Mouse (Mus musculus) myocyte (in vitro differentiated cells): Measurements from ENCODE around the gene Cdv3. TPM values are rescaled to one million over a fixed set of nuclear protein-coding genes. Genes with fewer than 3 reads are reported as not detected.
A peak's percentile ranks its signal among the peaks of the same experiment; 100 is the strongest.

Source experiments
- H3K27me3 ChIP-seq: one replicate; pipeline ENCODE4 v1.6.1; 2011; ENCODE audit not compliant: control insufficient read depth, insufficient read depth, insufficient read length
- H3K36me3 ChIP-seq: one replicate; pipeline ENCODE4 v1.6.1; 2011; ENCODE audit not compliant: control insufficient read depth, insufficient read depth
- H3K4me2 ChIP-seq: one replicate; pipeline ENCODE4 v1.6.1; 2011; ENCODE audit warnings: low read depth, control low read depth
- H3K4me3 ChIP-seq: one replicate; pipeline ENCODE4 v1.5.1; 2011; ENCODE audit warnings: mild to moderate bottlenecking, control low read depth, moderate library complexity
- H3K79me2 ChIP-seq: one replicate; pipeline ENCODE4 v1.6.1; 2011; ENCODE audit not compliant: control insufficient read depth, insufficient read depth
- H3ac ChIP-seq: one replicate; pipeline ENCODE4 v1.6.1; 2011; ENCODE audit not compliant: control insufficient read depth, insufficient read length
- CEBPB ChIP-seq: IDR thresholded peaks from 2 replicates; pipeline ENCODE4 v1.6.1; 2011; ENCODE audit warnings: mild to moderate bottlenecking, moderate library complexity; ENCODE audit not compliant: poor library complexity, insufficient read depth, severe bottlenecking
- E2F4 ChIP-seq: IDR thresholded peaks from one replicate; pipeline ENCODE4 v1.6.1; 2011; ENCODE audit warnings: mild to moderate bottlenecking, control low read depth, moderate library complexity; ENCODE audit not compliant: insufficient read depth
- MAX ChIP-seq: IDR thresholded peaks from one replicate; pipeline ENCODE4 v1.6.1; 2011; ENCODE audit warnings: low read depth, mild to moderate bottlenecking, control low read depth
- MYOD1 ChIP-seq, 3 experiments: IDR thresholded peaks; one replicate each; pipeline ENCODE4 v1.6.1; 2011; ENCODE audit warnings: control low read depth in 2 of 3, low read depth in 2 of 3, mild to moderate bottlenecking in 2 of 3, moderate library complexity in 1 of 3; ENCODE audit not compliant: insufficient read length in 2 of 3, control insufficient read depth in 1 of 3
- MYOG ChIP-seq, 3 experiments: IDR thresholded peaks; one replicate each; pipeline ENCODE4 v1.6.1; 2011; ENCODE audit warnings: control low read depth in 2 of 3, low read depth in 2 of 3, mild to moderate bottlenecking in 2 of 3; ENCODE audit not compliant: insufficient read length in 2 of 3, control insufficient read depth in 1 of 3, insufficient read depth in 1 of 3
- POLR2A ChIP-seq: IDR thresholded peaks from one replicate; pipeline ENCODE4 v1.6.1; 2011; ENCODE audit warnings: low read depth, mild to moderate bottlenecking, control low read depth, moderate library complexity; ENCODE audit not compliant: insufficient read length
- POLR2AphosphoS2 ChIP-seq: IDR thresholded peaks from one replicate; pipeline ENCODE4 v1.6.1; 2011; ENCODE audit warnings: low read depth, control low read depth; ENCODE audit not compliant: insufficient read length
- REST ChIP-seq: IDR thresholded peaks from one replicate; pipeline ENCODE4 v1.6.1; 2011; ENCODE audit warnings: mild to moderate bottlenecking, control low read depth, moderate library complexity; ENCODE audit not compliant: insufficient read depth, insufficient read length
- SRF ChIP-seq: IDR thresholded peaks from one replicate; pipeline ENCODE4 v1.6.1; 2011; ENCODE audit warnings: low read depth; ENCODE audit not compliant: control insufficient read depth, insufficient read length
- TCF12 ChIP-seq: IDR thresholded peaks from one replicate; pipeline ENCODE4 v1.6.1; 2011; ENCODE audit warnings: mild to moderate bottlenecking, control low read depth; ENCODE audit not compliant: poor library complexity, insufficient read depth, severe bottlenecking
- TCF3 ChIP-seq: IDR thresholded peaks from one replicate; pipeline ENCODE4 v1.6.1; 2011; ENCODE audit warnings: low read depth, control low read depth; ENCODE audit not compliant: insufficient read length
- USF1 ChIP-seq: IDR thresholded peaks from one replicate; pipeline ENCODE4 v1.6.1; 2011; ENCODE audit warnings: low read depth, mild to moderate bottlenecking, control low read depth, moderate library complexity
- polyA plus RNA-seq: library from polyadenylated mRNA; unstranded; fragments of >200 nt; fragmentation: generic; extraction: Trizol; gene quantifications from one replicate; pipeline ENCODE4 v1.2.1, GENCODE M21; 2012; ENCODE audit warnings: missing spikeins

Gene Cdv3
- polyA plus RNA-seq, 1 experiment, result 92.9 TPM

DNA sequence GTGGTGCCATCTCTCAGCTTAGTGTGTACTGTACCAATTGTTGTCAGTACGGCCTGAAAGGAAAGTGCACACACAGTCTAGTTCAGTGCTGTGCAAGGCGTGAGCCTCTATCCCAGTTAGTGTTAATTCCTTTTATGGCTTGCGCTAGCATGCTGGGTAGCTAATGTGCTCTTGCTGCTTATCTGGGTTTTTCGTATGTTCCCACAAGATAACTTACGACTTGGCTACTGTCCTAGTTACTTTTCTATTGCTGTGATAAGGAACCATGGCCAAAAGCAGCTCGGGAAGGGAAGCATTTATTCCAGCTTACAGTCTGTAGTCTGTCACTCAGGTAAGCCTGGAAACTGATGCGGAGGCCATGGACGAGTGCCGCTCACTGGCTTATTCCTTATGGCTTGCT lies 39.2 kb downstream of the Cdv3 start:
- no peak for TF ChIP-seq POLR2AphosphoS2
- TF ChIP-seq SRF, result no peak
- no peak for TF ChIP-seq MYOG (IDR thresholded peaks at IDR 0.05; ENCODE audit: control insufficient read depth in 1 of 3, insufficient read depth in 1 of 3, insufficient read length in 2 of 3, low read depth in 2 of 3)
- no peak for TF ChIP-seq MYOD1 (IDR thresholded peaks at IDR 0.05; ENCODE audit: control insufficient read depth in 1 of 3, insufficient read length in 2 of 3, low read depth in 2 of 3)
- TF ChIP-seq CEBPB, result no peak
- no peak for TF ChIP-seq USF1
- TF ChIP-seq MAX, result no peak
- TF ChIP-seq POLR2A, result no peak
- TF ChIP-seq E2F4, result no peak
- Histone ChIP-seq H3K4me3 (no peak overlapping the region), H3K27me3 (no peaks in the 10 kb centered on the region), H3K4me2 (no peak overlapping the region), H3K79me2 (no peaks in the 10 kb centered on the region), H3ac (no peak overlapping the region), H3K36me3 (peaks cover 22% of the 10 kb centered on the region)

DNA sequence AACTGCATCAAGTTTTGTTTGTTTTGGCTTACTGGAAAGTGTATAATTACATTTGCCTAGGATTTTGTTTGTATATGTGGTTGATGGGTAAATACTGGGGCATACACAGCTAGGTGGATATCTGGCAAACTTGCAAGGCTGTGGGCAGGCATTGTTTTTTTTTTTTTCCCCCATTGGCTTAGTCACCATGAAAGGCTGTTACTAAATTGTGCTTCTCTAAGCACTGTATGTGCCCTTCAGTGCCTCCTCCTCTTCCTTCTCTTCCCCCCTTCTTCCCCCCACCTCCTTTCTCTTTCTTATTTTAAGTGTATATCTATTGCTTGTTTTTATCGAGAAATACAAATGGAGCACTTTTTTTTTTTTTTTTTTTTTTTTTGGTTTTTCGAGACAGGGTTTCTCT lies 41.0 kb downstream of the Cdv3 start:
- no peaks in the 10 kb centered on the region for H3K27me3 ChIP-seq
- H3K4me3 ChIP-seq, result no peak overlapping the region
- no peaks in the 10 kb centered on the region for H3K79me2 ChIP-seq
- TF ChIP-seq TCF3, result no peak
- TF ChIP-seq POLR2AphosphoS2, result no peak
- TF ChIP-seq E2F4, result no peak
- TF ChIP-seq MYOG (IDR thresholded peaks at IDR 0.05; ENCODE audit: control insufficient read depth in 1 of 3, insufficient read depth in 1 of 3, insufficient read length in 2 of 3, low read depth in 2 of 3), result no peak
- TF ChIP-seq MYOD1 (IDR thresholded peaks at IDR 0.05; ENCODE audit: control insufficient read depth in 1 of 3, insufficient read length in 2 of 3, low read depth in 2 of 3), result no peak
- no peak for TF ChIP-seq POLR2A
- TF ChIP-seq SRF, result no peak
- no peak for TF ChIP-seq REST
- no peak for TF ChIP-seq TCF12
- no peak for TF ChIP-seq CEBPB
- TF ChIP-seq USF1, result no peak
- TF ChIP-seq MAX, result no peak
- H3ac ChIP-seq, result no peak overlapping the region
- no peak overlapping the region for H3K4me2 ChIP-seq
- H3K36me3 ChIP-seq, result peaks cover 30% of the 10 kb centered on the region

DNA sequence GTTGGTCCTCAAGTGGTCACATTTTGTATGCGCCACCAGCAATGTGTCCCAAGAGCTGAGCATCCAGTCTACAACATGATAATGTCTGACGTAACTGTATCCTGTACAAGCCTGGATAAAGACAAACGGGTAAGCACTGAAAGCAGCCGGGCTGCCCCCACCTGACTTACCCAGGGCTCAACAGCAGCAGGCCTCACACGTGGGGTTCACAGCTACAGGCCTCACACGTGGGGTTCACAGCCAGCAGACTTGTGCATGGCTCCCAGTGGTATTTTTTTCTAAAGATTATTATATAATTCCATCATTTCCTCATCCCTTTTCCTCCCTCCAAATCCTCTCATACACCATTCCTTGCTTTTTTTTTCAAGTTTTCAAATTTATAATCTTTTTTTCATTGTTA lies 55.8 kb downstream of the Cdv3 start:
- no peaks in the 10 kb centered on the region for H3K27me3 ChIP-seq
- TF ChIP-seq MYOD1 (IDR thresholded peaks at IDR 0.05; ENCODE audit: control insufficient read depth in 1 of 3, insufficient read length in 2 of 3, low read depth in 2 of 3) (no peak), TCF12 (no peak), E2F4 (no peak)
- no peak overlapping the region for H3K4me2 ChIP-seq
- H3K36me3 ChIP-seq, result peaks cover 16% of the 10 kb centered on the region
- H3ac ChIP-seq, result no peak overlapping the region
- peaks cover 24% of the 10 kb centered on the region for H3K79me2 ChIP-seq
- no peak overlapping the region for H3K4me3 ChIP-seq

DNA sequence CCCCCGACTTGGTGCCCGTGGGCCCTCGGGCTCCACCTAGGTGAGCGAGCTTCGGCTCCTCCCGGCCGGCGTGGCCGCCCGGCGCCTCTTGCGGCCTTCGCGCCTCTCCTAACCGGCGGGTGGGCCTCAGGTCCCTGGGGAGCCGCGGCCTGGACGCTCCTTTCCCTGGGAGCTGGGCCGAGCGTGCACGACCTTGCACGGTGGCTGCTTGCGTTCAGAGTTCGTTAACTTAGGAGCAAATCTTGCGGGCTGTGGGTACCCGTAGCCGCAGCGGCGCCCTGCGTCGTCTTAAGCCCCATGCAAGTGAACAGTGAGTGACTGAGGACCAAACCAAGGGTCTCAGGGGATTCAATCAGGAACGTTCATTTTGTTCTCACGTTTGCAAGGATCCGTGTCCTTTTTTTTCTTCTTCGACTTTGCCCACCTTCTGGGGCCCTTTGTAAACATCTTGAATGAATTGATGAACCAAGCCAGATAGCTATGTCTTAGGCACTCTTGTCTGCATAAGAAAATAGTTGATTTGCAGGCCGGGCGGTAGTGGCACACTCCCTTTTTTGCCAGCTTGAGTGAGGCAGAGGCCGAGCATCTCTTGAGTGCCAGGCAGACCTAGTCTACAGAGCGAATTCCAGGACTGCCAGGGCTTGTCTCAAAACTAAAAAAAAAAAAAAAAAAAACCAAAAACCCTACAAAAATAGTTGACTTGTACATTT lies 60.2 kb downstream of the Cdv3 start:
- Histone ChIP-seq H3ac (peak overlapping the region; percentile 87), H3K36me3 (peaks cover 6% of the 10 kb centered on the region), H3K4me2 (peak overlapping the region; percentile 73), H3K79me2 (peaks cover 24% of the 10 kb centered on the region), H3K27me3 (no peaks in the 10 kb centered on the region), H3K4me3 (peak overlapping the region; percentile 42)
- TF ChIP-seq REST (no peak), TCF12 (no peak), MYOG (IDR thresholded peaks at IDR 0.05; ENCODE audit: control insufficient read depth in 1 of 3, insufficient read depth in 1 of 3, insufficient read length in 2 of 3, low read depth in 2 of 3) (no peak), TCF3 (no peak), USF1 (no peak), MAX (no peak), MYOD1 (IDR thresholded peaks at IDR 0.05; ENCODE audit: control insufficient read depth in 1 of 3, insufficient read length in 2 of 3, low read depth in 2 of 3) (no peak), SRF (no peak), POLR2AphosphoS2 (no peak), E2F4 (no peak), POLR2A (no peak), CEBPB (no peak)

DNA sequence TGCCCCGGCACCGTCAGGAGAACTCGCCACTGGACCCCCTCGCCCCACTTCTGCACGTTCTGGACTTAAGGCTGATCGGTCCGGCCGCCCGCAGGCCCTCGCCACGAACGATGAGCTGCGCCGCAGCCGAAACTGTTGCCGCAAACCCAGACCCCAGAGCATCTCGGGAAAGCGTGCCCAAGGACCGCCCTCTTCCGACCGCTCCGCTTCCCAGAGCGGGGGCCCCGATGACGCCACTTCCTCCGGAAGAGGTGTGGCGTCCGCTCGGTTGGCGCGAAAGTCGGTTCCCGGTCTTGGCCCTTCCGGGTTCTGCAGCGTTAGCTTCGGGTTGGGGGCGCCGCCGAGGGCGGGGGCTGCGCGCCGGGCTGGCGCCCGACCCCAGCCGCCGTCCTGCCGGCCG lies 60.7 kb downstream of the Cdv3 start, which contains the start of the genes 1300017J02Rik and Topbp1:
TSS of gene 1300017J02Rik (minus strand) at position 156 of the 400 bp plus-strand sequence.
TSS of gene Topbp1 (plus strand) at position 289 of the 400 bp plus-strand sequence.
- Histone ChIP-seq H3K4me2 (peak within 1 kb of the TSS; percentile 73), H3K4me3 (peak within 1 kb of the TSS; percentile 42), H3K36me3 (no peaks in the 10 kb centered on the region), H3ac (peak within 1 kb of the TSS; percentile 87), H3K79me2 (peaks cover 24% of the 10 kb centered on the region), H3K27me3 (no peaks in the 10 kb centered on the region)
- no peak for TF ChIP-seq MAX
- peak in 1 of 3 experiments; percentile 4 for TF ChIP-seq MYOG (IDR thresholded peaks at IDR 0.05; ENCODE audit: control insufficient read depth in 1 of 3, insufficient read depth in 1 of 3, insufficient read length in 2 of 3, low read depth in 2 of 3)
- no peak for TF ChIP-seq TCF12
- TF ChIP-seq POLR2A, result peak; percentile 79
- TF ChIP-seq SRF, result no peak
- peak; percentile 91 for TF ChIP-seq POLR2AphosphoS2
- TF ChIP-seq E2F4, result peak; percentile 95
- TF ChIP-seq USF1, result no peak

Other genes with a start within 250 kb of the Cdv3 start
- gene Srprb, start 163.7 kb downstream of the Cdv3 start, polyA plus RNA-seq, result 60.2 TPM
- not detected for gene Gm20425, start 135.5 kb downstream of the Cdv3 start, polyA plus RNA-seq
- gene Trf, start 135.4 kb downstream of the Cdv3 start, polyA plus RNA-seq, result not detected
- gene 1300017J02Rik, start 60.8 kb downstream of the Cdv3 start, polyA plus RNA-seq, result 0.17 TPM
- 8.4 TPM for gene Topbp1, start 60.6 kb downstream of the Cdv3 start, polyA plus RNA-seq
- gene Bfsp2, start 114.6 kb upstream of the Cdv3 start, polyA plus RNA-seq, result 0.25 TPM